Mouse (Mus musculus): Measurements from ENCODE around the gene Zbtb22. TPM values are rescaled to one million over a fixed set of nuclear protein-coding genes. Genes with fewer than 3 reads are reported as not detected.

Zbtb22 gene
- polyA plus RNA-seq, 1 experiment from 2014 or later: 17.1 TPM

GRCm38 (mm10) chr17:33953961-33954565, 38.4 kb downstream of the Zbtb22 start:
- no peak for ATAC-seq (ENCODE audit: low FRiP score, low read depth)
- H3K27me3 ChIP-seq: no peaks in the 10 kb centered on the region
- peak overlapping the region; percentile 86 for H3K4me2 ChIP-seq
- peaks cover 65% of the 10 kb centered on the region for H3K4me1 ChIP-seq (replicated peaks)
- H3K9ac ChIP-seq: peak overlapping the region; percentile 90
- H3K36me3 ChIP-seq: peaks cover 20% of the 10 kb centered on the region
- no peaks in the 10 kb centered on the region for H3K9me3 ChIP-seq
- 31% methylated on average over 5 of the region's 5 CpGs for WGBS
- H3K4me3 ChIP-seq: peak overlapping the region; percentile 76
- 0 out of 2 replicates have a peak overlapping the region, but pooled peaks have one; percentile 87 for H3K27ac ChIP-seq (replicated peaks)

- Histone ChIP-seq H3K27me3 (no peaks in the 10 kb centered on the region), H3K36me3 (peaks cover 26% of the 10 kb centered on the region), H3K9ac (peak overlapping the region; percentile 90), H3K4me3 (peak overlapping the region; percentile 76), H3K27ac (replicated peaks) (peak overlapping the region; percentile 87), H3K4me1 (replicated peaks) (peaks cover 57% of the 10 kb centered on the region), H3K4me2 (peak overlapping the region; percentile 86), H3K9me3 (no peaks in the 10 kb centered on the region)
- ATAC-seq (ENCODE audit: low FRiP score, low read depth): peak; percentile 49; the same call in 1 of the 2 replicates
- under 1% methylated on average over 33 of the region's 33 CpGs for WGBS
Observed at GRCm38 (mm10) chr17:33954646-33955554, 39.2 kb downstream of the Zbtb22 start.

- peaks cover 28% of the 10 kb centered on the region for H3K36me3 ChIP-seq
- peak; percentile 89 for ATAC-seq (ENCODE audit: low FRiP score, low read depth)
Observed at GRCm38 (mm10) chr17:33955555-33956214, 40.0 kb downstream of the Zbtb22 start, which contains the start of the genes Vps52 and Rps18. Vps52 (plus strand) TSS chr17:33955812. Rps18 (minus strand) TSS chr17:33956001.

GRCm38 (mm10) chr17:33956336-33956735, 40.6 kb downstream of the Zbtb22 start:
- peak overlapping the region; percentile 94 for H3K27ac ChIP-seq (replicated peaks)
- no peaks in the 10 kb centered on the region for H3K27me3 ChIP-seq
- H3K4me3 ChIP-seq: peak overlapping the region; percentile 76
- no peak for ATAC-seq (ENCODE audit: low FRiP score, low read depth)
- 9% methylated on average over 10 of the region's 10 CpGs for WGBS
- H3K9ac ChIP-seq: peak overlapping the region; percentile 79
- H3K9me3 ChIP-seq: no peaks in the 10 kb centered on the region
- H3K4me2 ChIP-seq: peak overlapping the region; percentile 77
- peaks cover 45% of the 10 kb centered on the region for H3K4me1 ChIP-seq (replicated peaks)
- peaks cover 33% of the 10 kb centered on the region for H3K36me3 ChIP-seq

More at GRCm38 (mm10) chr17:33955555-33956214, 40.0 kb downstream of the Zbtb22 start, which contains the start of the genes Vps52 and Rps18:
- no peaks in the 10 kb centered on the region for H3K27me3 ChIP-seq
- H3K4me3 ChIP-seq: peak within 1 kb of the TSS; percentile 76
- peaks cover 49% of the 10 kb centered on the region for H3K4me1 ChIP-seq (replicated peaks)
- no peaks in the 10 kb centered on the region for H3K9me3 ChIP-seq
- H3K27ac ChIP-seq (replicated peaks): peak within 1 kb of the TSS; percentile 94
- H3K4me2 ChIP-seq: peak within 1 kb of the TSS; percentile 86
- H3K9ac ChIP-seq: peak within 1 kb of the TSS; percentile 90
- under 1% methylated on average over 50 of the region's 50 CpGs for WGBS

- Histone ChIP-seq H3K4me1 (replicated peaks) (peaks cover 34% of the 10 kb centered on the region), H3K27me3 (no peaks in the 10 kb centered on the region), H3K9ac (no peak overlapping the region), H3K4me3 (no peak overlapping the region), H3K27ac (replicated peaks) (no peak overlapping the region), H3K9me3 (no peaks in the 10 kb centered on the region), H3K4me2 (no peak overlapping the region), H3K36me3 (peaks cover 31% of the 10 kb centered on the region)
- no peak for ATAC-seq (ENCODE audit: low FRiP score, low read depth)
- 88% methylated on average over 6 of the region's 6 CpGs for WGBS
Observed at GRCm38 (mm10) chr17:33957493-33957892, 41.8 kb downstream of the Zbtb22 start.

- ATAC-seq (ENCODE audit: low FRiP score, low read depth): no peak
Observed at GRCm38 (mm10) chr17:33958451-33958850, 42.7 kb downstream of the Zbtb22 start.

GRCm38 (mm10) chr17:33959135-33959534, 43.4 kb downstream of the Zbtb22 start:
- H3K4me1 ChIP-seq (replicated peaks): peaks cover 17% of the 10 kb centered on the region
- no peak for ATAC-seq (ENCODE audit: low FRiP score, low read depth)
- H3K9ac ChIP-seq: no peak overlapping the region
- H3K4me3 ChIP-seq: no peak overlapping the region
- H3K9me3 ChIP-seq: no peaks in the 10 kb centered on the region
- no peak overlapping the region for H3K27ac ChIP-seq (replicated peaks)
- peaks cover 31% of the 10 kb centered on the region for H3K36me3 ChIP-seq
- H3K4me2 ChIP-seq: no peak overlapping the region
- WGBS: 98% methylated on average over 13 of the region's 13 CpGs
- H3K27me3 ChIP-seq: no peaks in the 10 kb centered on the region

More at GRCm38 (mm10) chr17:33958451-33958850, 42.7 kb downstream of the Zbtb22 start:
- no peak overlapping the region for H3K27ac ChIP-seq (replicated peaks)
- 94% methylated on average over 11 of the region's 11 CpGs for WGBS
- no peak overlapping the region for H3K9ac ChIP-seq
- peaks cover 24% of the 10 kb centered on the region for H3K4me1 ChIP-seq (replicated peaks)
- peaks cover 31% of the 10 kb centered on the region for H3K36me3 ChIP-seq
- no peaks in the 10 kb centered on the region for H3K9me3 ChIP-seq
- no peak overlapping the region for H3K4me3 ChIP-seq
- no peak overlapping the region for H3K4me2 ChIP-seq
- no peaks in the 10 kb centered on the region for H3K27me3 ChIP-seq

GRCm38 (mm10) chr17:33959948-33960347, 44.2 kb downstream of the Zbtb22 start:
- H3K27ac ChIP-seq (replicated peaks): no peak overlapping the region
- no peak overlapping the region for H3K4me2 ChIP-seq
- peaks cover 33% of the 10 kb centered on the region for H3K36me3 ChIP-seq
- no peaks in the 10 kb centered on the region for H3K27me3 ChIP-seq
- H3K9me3 ChIP-seq: no peaks in the 10 kb centered on the region
- no peak overlapping the region for H3K4me3 ChIP-seq
- H3K4me1 ChIP-seq (replicated peaks): peaks cover 9% of the 10 kb centered on the region
- no peak overlapping the region for H3K9ac ChIP-seq
- 93% methylated on average over 15 of the region's 15 CpGs for WGBS
- no peak for ATAC-seq (ENCODE audit: low FRiP score, low read depth)

- Histone ChIP-seq H3K9me3 (no peaks in the 10 kb centered on the region), H3K4me2 (no peak overlapping the region), H3K36me3 (peaks cover 51% of the 10 kb centered on the region), H3K27ac (replicated peaks) (no peak overlapping the region), H3K4me3 (no peak overlapping the region), H3K9ac (no peak overlapping the region), H3K4me1 (replicated peaks) (no peaks in the 10 kb centered on the region), H3K27me3 (no peaks in the 10 kb centered on the region)
- ATAC-seq (ENCODE audit: low FRiP score, low read depth): no peak
- WGBS: 94% methylated on average over 7 of the region's 7 CpGs
Observed at GRCm38 (mm10) chr17:33962876-33963275, 47.2 kb downstream of the Zbtb22 start.

- Histone ChIP-seq H3K4me2 (no peak overlapping the region), H3K36me3 (peaks cover 40% of the 10 kb centered on the region)
Observed at GRCm38 (mm10) chr17:33965082-33965845, 49.6 kb downstream of the Zbtb22 start.

More at GRCm38 (mm10) chr17:33965082-33965845, 49.6 kb downstream of the Zbtb22 start:
- no peak overlapping the region for H3K4me3 ChIP-seq
- no peak overlapping the region for H3K27ac ChIP-seq (replicated peaks)
- no peaks in the 10 kb centered on the region for H3K27me3 ChIP-seq
- WGBS: 89% methylated on average over 17 of the region's 17 CpGs
- no peak overlapping the region for H3K9ac ChIP-seq
- no peak for ATAC-seq (ENCODE audit: low FRiP score, low read depth)
- no peaks in the 10 kb centered on the region for H3K9me3 ChIP-seq
- H3K4me1 ChIP-seq (replicated peaks): no peaks in the 10 kb centered on the region

All from hindbrain, embryonic 15.5 days (tissue).